In the genomic region with DNA sequence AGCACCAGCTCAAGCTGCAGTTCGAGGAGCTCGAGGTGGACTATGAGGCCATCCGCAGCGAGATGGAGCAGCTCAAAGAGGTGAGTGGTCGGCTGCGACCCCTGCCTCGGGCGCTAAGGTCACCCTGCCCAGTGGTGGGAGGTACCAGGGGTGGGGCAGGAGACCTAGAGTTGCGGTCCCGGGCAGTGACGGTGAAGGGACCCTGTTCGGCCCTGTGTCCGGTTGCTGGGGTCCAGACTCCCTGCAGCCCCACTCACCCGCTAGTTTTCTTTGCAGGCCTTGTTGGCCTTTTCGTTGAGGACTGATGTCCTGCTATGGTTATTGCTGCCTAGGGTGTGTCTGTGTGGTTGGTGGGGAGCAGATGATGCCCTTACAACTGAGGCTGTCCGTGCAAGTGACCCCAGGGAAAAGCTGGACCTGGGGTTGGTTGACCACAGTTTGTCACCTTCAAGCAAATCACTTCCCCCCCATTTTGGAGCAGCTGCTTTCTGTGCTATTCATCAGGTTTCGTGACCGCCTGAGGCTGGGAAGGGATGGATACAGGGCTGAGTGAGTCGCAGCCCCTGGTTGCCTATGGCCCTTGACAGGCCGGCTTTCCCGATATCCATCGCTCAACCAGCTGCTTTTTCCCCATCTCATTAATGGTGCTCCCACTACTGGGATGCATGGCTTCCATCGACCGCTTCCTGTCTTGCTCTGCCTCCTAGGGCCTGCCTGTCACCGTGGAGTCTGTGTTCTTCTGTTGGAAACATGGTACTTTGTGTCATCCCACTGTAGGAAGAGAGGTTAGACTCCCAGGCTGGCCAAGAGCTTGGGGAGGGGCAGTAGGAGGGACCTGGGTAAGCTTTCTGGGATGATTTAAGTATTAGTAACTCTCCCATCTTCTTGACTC, we compare ENCODE assay signal across 7 mouse cellular contexts. TPM values are rescaled to one million over a fixed set of nuclear protein-coding genes. Genes with fewer than 3 reads are reported as not detected.
A peak's percentile ranks its signal among the peaks of the same experiment; 100 is the strongest.
DNase-seq lines count a peak whose midpoint lies in the region; ATAC-seq lines count a peak whose summit lies in the region.

No protein-coding gene starts in this region.

- peak overlapping the region; percentile 75 for H3K4me3 ChIP-seq in forebrain, embryonic 10.5 days
- peak overlapping the region; percentile 88 for H3K4me3 ChIP-seq in limb, embryonic 12.5 days (replicated peaks)
- peak overlapping the region; percentile 91 for H3K4me3 ChIP-seq in neural tube, embryonic 12.5 days

- H3K4me1 ChIP-seq in forebrain, embryonic 10.5 days: peaks cover 64% of the 10 kb centered on the region
- H3K4me1 ChIP-seq in limb, embryonic 12.5 days (replicated peaks): peaks cover 42% of the 10 kb centered on the region
- H3K4me1 ChIP-seq in neural tube, embryonic 12.5 days: peaks cover 59% of the 10 kb centered on the region

- H3K4me2 ChIP-seq in limb, embryonic 12.5 days: peak overlapping the region; percentile 90
- H3K4me2 ChIP-seq in neural tube, embryonic 12.5 days (replicated peaks): peak overlapping the region; percentile 87

- H3K27ac ChIP-seq in forebrain, embryonic 10.5 days: peak overlapping the region; percentile 90
- H3K27ac ChIP-seq in limb, embryonic 12.5 days: peak overlapping the region; percentile 69; the same call in 1 of the 2 replicates
- peak overlapping the region; percentile 50 for H3K27ac ChIP-seq in neural tube, embryonic 12.5 days

- peak; percentile 12; the same call in 1 of the 2 replicates for ATAC-seq in limb, embryonic 12.5 days (ENCODE audit: insufficient number of reproducible peaks, insufficient read depth, low FRiP score, low TSS enrichment, low read depth)
- peak; percentile 46; the same call in 1 of the 2 replicates for ATAC-seq in neural tube, embryonic 12.5 days (ENCODE audit: low FRiP score, low read depth)

- WGBS in forebrain, embryonic 10.5 days: 12% methylated on average over 25 of the region's 25 CpGs
- WGBS in limb, embryonic 12.5 days: 9% methylated on average over 25 of the region's 25 CpGs
- WGBS in neural tube, embryonic 12.5 days: 9% methylated on average over 25 of the region's 25 CpGs

- no peaks in the 10 kb centered on the region; the same call in 1 of the 2 replicates for H3K36me3 ChIP-seq in forebrain, embryonic 10.5 days (replicated peaks)
- H3K36me3 ChIP-seq in limb, embryonic 12.5 days: no peaks in the 10 kb centered on the region
- H3K36me3 ChIP-seq in neural tube, embryonic 12.5 days: no peaks in the 10 kb centered on the region

- peak; percentile 27 for DNase-seq in thymus, postnatal 4 days
- no peak for DNase-seq in thymus, postnatal 14 days
- DNase-seq in forebrain, embryonic 10.5 days (ENCODE audit: extremely low spot score, low spot score): peak; percentile 16
- DNase-seq in layer of hippocampus, postnatal 25 days (ENCODE audit: extremely low spot score in 1 of 2, low spot score in 1 of 2): no peak
- DNase-seq in spleen, adult 18-20 months: no peak

- no peaks in the 10 kb centered on the region for H3K27me3 ChIP-seq in forebrain, embryonic 10.5 days (ENCODE audit: poor library complexity, severe bottlenecking)
- no peaks in the 10 kb centered on the region for H3K27me3 ChIP-seq in limb, embryonic 12.5 days
- no peaks in the 10 kb centered on the region for H3K27me3 ChIP-seq in neural tube, embryonic 12.5 days (replicated peaks)

- H3K9me3 ChIP-seq in forebrain, embryonic 10.5 days: no peaks in the 10 kb centered on the region
- no peaks in the 10 kb centered on the region for H3K9me3 ChIP-seq in limb, embryonic 12.5 days
- H3K9me3 ChIP-seq in neural tube, embryonic 12.5 days: no peaks in the 10 kb centered on the region

- peak overlapping the region; percentile 87 for H3K9ac ChIP-seq in limb, embryonic 12.5 days (replicated peaks)
- peak overlapping the region; percentile 86 for H3K9ac ChIP-seq in neural tube, embryonic 12.5 days

RNA-seq across cellular contexts. Expression of a gene that starts 0.7 kb away (rescaled TPM):
- 26.2 and 28.8 TPM in 2 replicates for polyA plus RNA-seq in forebrain, embryonic 10.5 days (2016; fragmentation: Nextera tagmentation; extraction: Ambion mirVana)
- polyA plus RNA-seq in limb, embryonic 12.5 days (2016; fragmentation: Nextera tagmentation; extraction: Ambion mirVana): 34.7 and 37.6 TPM in 2 replicates
- 44.5 and 49.9 TPM in 2 replicates for polyA plus RNA-seq in neural tube, embryonic 12.5 days (2016; fragmentation: Nextera tagmentation; extraction: Ambion mirVana)
- total RNA-seq in layer of hippocampus, postnatal 25 days (2021): 10 to 100 TPM; 47.1 to 53.5 TPM

RNA-seq across cellular contexts. Expression of a gene that starts 22.0 kb away (rescaled TPM):
- polyA plus RNA-seq in forebrain, embryonic 10.5 days (2016; fragmentation: Nextera tagmentation; extraction: Ambion mirVana): 0.90 and 1.1 TPM in 2 replicates
- polyA plus RNA-seq in limb, embryonic 12.5 days (2016; fragmentation: Nextera tagmentation; extraction: Ambion mirVana): 0.66 and 0.91 TPM in 2 replicates
- polyA plus RNA-seq in neural tube, embryonic 12.5 days (2016; fragmentation: Nextera tagmentation; extraction: Ambion mirVana): 2.6 and 2.7 TPM in 2 replicates
- total RNA-seq in layer of hippocampus, postnatal 25 days (2021): 1 to 10 TPM; 6.2 to 7.7 TPM

Comparison
In these comparisons a context has a peak if more than half of its experiments do, and no peak if none do; other contexts are left out.
1. DNase-seq: peak in thymus, postnatal 4 days (single experiment) and forebrain, embryonic 10.5 days (single experiment); none in thymus, postnatal 14 days (single experiment), layer of hippocampus, postnatal 25 days (0 of 2) and spleen, adult 18-20 months (0 of 2).
2. Peak in every context shown above with its lines, with median percentiles within 50 percentile points of each other: H3K27ac ChIP-seq and H3K4me3 ChIP-seq.